Mouse (Mus musculus): Measurements from ENCODE around the gene Cdk18.
"Not testable (repeated sequence)": the region's sequence is repeated elsewhere in the genome, so short reads cannot be mapped to it uniquely, and the experiment has no call there.

Cdk18 gene

GRCm38 (mm10) chr1:132139416-132139864 is at the start of gene Cdk18:
Gene Cdk18 (minus strand): TSS chr1:132139684.
- DNase-seq, result peak; percentile 47

- DNase-seq, result no peak
Measured at GRCm38 (mm10) chr1:132189231-132189630, 49.7 kb upstream of the Cdk18 start.

GRCm38 (mm10) chr1:132188442-132189066 is 49.1 kb upstream of the Cdk18 start:
- DNase-seq, result no peak

GRCm38 (mm10) chr1:132186303-132186702 is 46.8 kb upstream of the Cdk18 start:
- no peak for DNase-seq

- DNase-seq, result no peak
Measured at GRCm38 (mm10) chr1:132171619-132172018, 32.1 kb upstream of the Cdk18 start.

- DNase-seq, result no peak
Measured at GRCm38 (mm10) chr1:132170698-132171097, 31.2 kb upstream of the Cdk18 start.

GRCm38 (mm10) chr1:132168115-132168767 is 28.8 kb upstream of the Cdk18 start:
- no peak for DNase-seq

GRCm38 (mm10) chr1:132165859-132166258 is 26.4 kb upstream of the Cdk18 start:
- no peak for DNase-seq

GRCm38 (mm10) chr1:132164780-132165518 is 25.5 kb upstream of the Cdk18 start:
- no peak for DNase-seq

GRCm38 (mm10) chr1:132162618-132163017 is 23.1 kb upstream of the Cdk18 start:
- not testable (repeated sequence) for DNase-seq

- peak; percentile 66 for DNase-seq
Measured at GRCm38 (mm10) chr1:132161211-132161880, 21.9 kb upstream of the Cdk18 start.

- DNase-seq, result no peak
Measured at GRCm38 (mm10) chr1:132159681-132160080, 20.2 kb upstream of the Cdk18 start.

- no peak for DNase-seq
Measured at GRCm38 (mm10) chr1:132158741-132159140, 19.3 kb upstream of the Cdk18 start.

GRCm38 (mm10) chr1:132157808-132158207 is 18.3 kb upstream of the Cdk18 start:
- DNase-seq, result no peak

- DNase-seq, result peak; percentile 96
Measured at GRCm38 (mm10) chr1:132157016-132157781, 17.7 kb upstream of the Cdk18 start.

GRCm38 (mm10) chr1:132155737-132156136 is 16.3 kb upstream of the Cdk18 start:
- peak; percentile 83 for DNase-seq

- no peak for DNase-seq
Measured at GRCm38 (mm10) chr1:132153691-132154090, 14.2 kb upstream of the Cdk18 start.

GRCm38 (mm10) chr1:132153086-132153690 is 13.7 kb upstream of the Cdk18 start:
- no peak for DNase-seq

GRCm38 (mm10) chr1:132151908-132152307 is 12.4 kb upstream of the Cdk18 start:
- no peak for DNase-seq

- DNase-seq, result no peak
Measured at GRCm38 (mm10) chr1:132150817-132151601, 11.5 kb upstream of the Cdk18 start.

- DNase-seq, result no peak
Measured at GRCm38 (mm10) chr1:132150171-132150570, 10.7 kb upstream of the Cdk18 start.

Measured in cerebellum, adult 8-10 months (tissue).